Mouse (Mus musculus) thymus, postnatal 4 days (tissue): ENCODE data around the gene Wwp2.

ENCODE experiments used
- DNase-seq: peaks from one replicate; pipeline ENCODE4 v3.0.0; 2021

Gene Wwp2

DNA sequence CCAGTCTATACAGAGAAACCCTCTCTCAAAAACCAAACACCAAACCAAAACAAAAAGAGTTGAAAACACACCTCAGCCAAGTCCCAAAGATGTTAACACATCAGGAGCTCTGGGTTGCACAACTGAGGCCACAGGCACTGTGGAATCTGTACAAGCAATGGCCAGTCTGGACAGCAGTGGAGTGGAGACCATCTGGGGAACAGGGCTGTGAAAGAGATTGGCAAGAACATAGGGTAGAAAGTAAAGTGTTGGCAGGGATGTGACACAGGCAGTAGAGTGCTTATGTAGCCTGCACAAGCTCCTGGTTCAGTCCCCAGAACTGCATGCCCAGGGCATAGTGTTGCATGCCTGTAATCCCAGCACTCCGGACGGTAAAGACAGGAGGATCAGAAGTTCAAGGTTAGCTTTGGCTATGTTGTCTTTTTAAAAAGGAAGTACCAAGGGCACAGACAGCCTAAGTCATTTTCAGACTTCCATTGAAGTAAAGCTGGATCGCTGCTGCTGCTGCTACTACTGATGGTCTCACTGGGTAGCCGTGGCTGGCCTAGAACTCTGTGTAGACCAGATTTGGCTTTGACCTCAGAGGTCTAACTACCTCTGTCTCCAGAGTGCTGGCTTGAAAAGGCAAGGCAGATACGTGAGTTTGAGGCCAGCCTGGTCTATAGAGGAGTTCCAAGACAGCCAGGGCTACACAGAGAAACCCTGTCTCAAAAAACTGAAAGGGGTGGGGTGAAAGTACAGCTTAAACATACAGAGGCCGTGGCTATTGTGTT, 79.0 kb downstream of the Wwp2 start:
- DNase-seq: no peak

DNA sequence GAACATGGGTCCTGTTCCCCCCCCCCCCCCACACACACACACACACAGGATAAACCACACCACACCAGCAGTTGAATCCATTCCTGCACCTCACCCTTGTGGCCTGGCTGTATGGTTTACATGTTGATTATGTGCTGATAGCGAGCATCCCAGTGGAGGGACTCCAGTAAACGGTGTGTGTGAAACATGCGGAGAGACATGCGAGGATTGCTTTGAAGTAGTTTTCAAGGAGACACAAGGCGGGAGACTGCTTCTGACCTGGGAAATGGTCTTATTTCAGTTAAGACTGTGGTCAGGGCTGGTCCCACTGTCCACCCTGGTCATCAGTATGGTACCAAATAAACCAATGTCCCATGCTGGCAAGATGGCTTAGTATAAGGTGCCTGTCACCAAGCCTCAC, 82.6 kb downstream of the Wwp2 start:
- no peak for DNase-seq

DNA sequence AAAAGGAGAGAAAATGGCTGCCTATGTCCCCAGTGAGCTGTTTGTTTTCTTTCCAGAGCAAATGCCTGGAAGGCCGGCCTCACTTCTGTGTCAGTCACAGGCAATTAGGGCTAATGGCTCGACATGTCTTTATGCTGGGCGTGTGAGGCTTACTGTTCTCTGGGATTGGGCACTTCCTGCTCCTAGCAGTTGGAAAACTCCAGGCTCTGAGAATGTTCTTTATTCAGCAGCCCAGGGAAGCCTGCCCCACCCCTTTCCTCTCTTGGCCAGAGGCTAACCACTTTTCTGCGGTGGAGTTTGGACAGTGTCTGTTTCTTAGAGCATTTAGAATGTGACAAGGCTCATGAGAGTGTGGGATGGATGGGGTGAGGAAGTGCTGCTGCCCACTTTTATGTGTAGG, 83.7 kb downstream of the Wwp2 start:
- no peak for DNase-seq

DNA sequence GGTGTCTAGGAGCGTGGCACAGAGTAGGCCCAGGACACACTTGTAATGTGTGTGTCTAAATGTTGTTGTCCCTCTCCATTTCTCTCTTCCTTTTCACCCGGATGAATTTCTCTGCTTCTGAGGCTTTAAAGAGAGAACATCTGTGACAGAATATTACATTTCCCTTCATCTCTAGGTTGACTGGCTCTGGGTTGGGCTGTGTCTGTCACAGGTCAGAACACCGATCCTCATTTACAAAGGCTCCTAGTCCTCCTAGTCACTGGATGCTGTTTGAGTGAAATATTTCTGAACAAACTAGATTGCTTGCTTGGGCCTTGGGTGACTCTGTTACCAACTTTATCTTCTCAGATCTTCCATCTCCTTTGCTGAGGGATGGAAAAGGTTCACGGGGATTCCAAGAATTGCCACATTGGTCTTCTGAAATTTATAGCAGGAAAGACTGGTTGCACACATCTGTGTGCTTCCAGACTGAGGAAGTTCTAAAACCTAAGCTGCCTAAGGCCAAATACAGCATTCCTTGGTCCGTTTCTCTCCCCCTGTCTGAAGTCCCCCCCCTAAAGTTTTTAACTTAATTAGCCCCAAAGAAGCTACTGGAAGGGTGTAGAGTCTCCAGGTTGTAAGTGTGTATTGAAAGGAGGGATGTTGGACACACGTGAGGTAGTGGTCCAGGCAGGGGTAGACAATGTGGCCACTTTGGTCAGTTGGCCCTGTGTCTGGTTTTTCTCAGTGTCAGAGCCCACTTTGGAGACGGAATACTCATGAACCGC, 85.8 kb downstream of the Wwp2 start:
- DNase-seq: no peak

DNA sequence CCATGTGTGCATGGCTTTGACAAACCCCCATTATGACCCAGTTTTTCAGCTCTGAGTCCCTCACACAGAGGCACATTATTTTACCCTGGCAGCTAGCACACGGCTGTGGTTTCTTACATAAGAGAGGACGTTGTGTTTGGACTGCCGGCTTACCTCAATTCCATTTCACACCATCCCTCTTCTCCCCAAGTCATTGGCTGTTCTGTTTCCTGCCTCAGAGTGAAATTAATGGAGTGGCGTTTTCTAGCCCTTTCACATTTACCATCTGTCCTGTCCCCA, 86.3 kb downstream of the Wwp2 start:
- DNase-seq: no peak

DNA sequence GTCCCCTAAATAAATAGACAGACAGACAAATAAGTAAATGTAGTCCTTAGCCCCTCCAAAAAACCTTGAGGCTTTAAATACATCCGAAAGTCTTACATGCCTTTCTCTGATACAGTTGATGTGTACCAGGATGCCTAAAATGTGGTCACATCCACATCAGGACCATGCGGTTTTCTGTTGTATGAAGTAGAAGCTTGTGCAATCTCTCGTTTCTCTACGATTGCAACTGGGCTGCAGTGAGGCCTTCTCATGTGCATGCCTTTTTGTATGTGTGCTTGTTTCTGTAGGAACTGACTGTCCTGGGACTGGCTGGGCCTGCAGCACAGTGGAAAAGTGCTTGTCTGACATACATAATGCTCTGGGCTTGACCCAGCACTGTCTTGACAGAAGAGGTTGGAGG, 88.4 kb downstream of the Wwp2 start:
- no peak for DNase-seq

DNA sequence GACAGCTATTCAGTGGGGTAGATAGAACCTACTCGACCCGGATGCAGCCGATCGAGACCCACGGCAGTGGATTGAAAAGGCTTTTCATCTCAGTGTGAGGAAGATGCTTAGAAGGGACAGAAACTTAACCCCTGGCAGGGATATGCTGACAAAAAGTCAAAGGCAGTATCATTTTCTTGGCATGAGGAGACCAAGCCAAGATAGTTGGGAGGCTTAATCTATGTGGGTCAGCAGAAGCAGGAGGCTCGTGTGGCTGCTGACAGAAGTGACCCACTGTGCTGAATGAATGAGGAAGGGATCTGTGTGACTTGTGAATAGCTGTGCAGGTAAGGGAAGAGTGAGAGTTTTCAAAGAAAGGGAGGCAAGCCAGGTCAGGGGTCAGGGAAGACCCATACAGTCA, 92.6 kb downstream of the Wwp2 start:
- no peak for DNase-seq

DNA sequence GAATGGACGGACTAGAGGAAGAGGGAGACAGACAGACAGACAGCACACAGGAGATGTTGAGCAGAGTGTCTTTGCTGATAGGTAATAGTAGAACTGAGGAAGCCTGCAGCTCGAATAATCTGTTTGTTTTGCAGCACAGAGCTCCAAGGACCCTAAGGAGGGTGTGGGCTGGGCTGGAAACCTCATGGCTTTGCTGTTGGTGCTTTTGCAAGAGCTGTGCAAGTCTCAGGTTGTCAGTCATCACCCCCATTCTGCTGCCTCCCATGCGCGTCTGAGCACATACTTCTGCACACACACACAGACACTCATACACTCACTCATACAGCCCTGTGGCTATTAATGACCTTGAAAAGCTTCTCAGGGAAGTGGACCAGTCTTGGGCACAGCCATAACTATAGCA, 101.3 kb downstream of the Wwp2 start:
- no peak for DNase-seq

DNA sequence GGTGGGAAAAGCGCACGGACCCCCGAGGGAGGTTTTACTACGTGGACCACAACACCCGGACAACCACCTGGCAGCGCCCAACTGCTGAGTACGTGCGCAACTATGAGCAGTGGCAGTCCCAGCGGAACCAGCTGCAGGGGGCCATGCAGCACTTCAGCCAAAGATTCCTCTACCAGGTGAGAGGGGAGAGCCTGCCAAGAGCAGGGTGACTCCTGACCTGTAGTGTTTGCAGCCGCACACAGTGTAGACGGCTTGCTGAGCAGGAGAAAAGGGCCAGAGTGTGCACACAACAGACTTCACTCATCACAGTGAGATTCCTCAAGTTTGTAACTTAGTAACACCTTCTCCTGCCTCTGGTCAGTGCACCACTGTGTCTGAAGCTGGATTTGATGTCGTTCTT, 104.5 kb downstream of the Wwp2 start:
- no peak for DNase-seq

DNA sequence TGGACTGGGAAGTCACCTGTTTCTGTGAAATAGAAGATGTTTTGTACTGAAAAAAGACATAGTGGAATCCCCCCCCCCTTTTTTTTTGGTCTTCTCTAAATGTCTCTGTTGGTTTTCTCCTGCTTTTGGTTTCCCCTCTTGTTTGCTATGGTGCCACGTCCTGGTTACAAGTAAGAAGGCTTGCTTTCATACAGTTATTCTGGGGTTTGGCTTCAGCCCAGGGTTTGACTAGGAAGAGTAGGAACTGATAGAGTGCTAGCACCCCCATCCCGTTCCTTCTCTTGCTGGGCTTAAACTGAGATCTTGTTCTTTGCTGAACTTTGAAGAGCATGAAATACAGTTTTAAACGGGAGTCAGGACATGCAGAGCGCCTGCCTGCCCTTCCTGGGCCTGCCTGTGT, 105.2 kb downstream of the Wwp2 start:
- DNase-seq: no peak

DNA sequence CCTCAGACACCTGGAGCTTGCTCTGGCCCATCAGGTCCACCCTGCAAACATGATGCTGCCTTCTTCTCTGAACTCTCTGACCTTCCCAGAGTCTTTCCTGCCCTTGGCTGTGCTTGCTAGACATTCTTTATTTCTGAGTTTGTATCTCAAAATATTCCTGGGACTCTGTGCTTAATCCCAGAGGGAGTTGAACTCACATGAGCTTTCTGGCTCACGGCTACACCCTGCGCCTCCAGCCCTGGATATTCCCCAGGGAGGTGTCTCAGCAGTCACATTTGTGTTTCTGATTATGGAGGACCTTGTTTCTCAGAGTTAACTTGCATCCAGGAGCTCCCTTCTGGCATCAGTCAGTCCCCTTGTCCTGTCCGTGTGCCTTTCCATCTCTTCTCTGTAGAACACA, 106.0 kb downstream of the Wwp2 start:
- DNase-seq: no peak

DNA sequence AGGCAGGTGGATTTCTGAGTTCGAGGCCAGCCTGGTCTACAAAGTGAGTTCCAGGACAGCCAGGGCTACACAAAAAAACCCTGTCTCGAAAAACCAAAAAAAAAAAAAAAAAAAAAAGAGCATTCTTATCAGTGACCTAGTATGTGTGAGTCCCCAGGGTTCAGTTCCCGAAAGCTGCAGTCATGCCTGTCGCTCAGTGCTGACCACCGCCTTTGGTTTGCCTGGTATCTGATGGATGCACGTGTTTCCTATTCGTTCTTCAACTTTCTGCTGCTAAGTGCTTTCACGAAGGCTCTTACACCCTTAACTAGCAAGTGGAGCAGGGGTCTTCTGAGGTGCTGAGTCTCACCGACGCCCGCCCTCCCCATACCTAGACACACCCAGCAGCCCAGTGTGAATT, 107.5 kb downstream of the Wwp2 start:
- DNase-seq: no peak

DNA sequence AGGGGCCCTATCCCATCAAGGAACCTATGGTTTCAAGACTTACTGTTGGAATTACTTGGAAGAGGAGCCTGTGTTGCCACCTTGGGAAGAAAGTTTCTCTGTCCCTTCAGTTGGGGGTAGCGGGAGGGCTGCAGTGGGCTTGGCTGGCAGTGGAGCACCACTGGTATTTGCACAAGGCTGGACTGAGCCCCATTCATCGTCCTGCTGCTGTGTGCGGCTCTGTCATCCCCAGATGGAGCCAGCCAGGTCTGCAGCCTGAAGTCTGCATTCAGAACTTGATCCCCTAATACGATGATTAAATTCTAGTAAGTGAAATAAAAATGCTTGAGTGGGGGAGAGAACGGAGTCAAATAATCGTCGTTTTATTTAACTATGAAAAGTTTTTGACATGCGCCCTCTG, 108.0 kb downstream of the Wwp2 start:
- DNase-seq: no peak

DNA sequence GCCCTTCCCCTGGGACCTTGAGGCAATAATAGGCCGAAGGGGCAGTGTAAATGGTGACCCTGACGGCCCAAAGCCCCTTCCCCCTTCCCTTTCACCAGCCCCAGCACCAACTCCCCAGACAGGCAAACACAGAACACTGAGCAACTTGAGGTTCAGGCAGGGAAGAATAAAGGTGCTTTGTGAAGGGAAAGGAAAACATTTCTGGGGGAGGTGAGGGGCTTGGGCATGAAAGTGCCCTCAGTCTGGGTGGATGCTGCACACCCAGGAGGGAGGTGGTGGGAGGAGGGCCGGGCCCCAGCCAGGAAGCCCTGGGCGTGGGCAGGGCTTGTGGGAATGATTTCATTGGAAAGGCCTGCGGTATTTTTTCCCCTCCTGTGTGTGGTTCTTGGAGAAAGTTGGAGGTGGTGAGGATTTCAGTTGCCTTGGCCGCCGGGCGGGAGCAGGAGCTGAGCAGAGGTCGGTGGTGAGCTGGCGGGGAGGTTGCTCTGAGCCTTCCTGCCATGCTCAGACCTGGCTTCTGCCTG, 108.5 kb downstream of the Wwp2 start:
- DNase-seq: no peak

DNA sequence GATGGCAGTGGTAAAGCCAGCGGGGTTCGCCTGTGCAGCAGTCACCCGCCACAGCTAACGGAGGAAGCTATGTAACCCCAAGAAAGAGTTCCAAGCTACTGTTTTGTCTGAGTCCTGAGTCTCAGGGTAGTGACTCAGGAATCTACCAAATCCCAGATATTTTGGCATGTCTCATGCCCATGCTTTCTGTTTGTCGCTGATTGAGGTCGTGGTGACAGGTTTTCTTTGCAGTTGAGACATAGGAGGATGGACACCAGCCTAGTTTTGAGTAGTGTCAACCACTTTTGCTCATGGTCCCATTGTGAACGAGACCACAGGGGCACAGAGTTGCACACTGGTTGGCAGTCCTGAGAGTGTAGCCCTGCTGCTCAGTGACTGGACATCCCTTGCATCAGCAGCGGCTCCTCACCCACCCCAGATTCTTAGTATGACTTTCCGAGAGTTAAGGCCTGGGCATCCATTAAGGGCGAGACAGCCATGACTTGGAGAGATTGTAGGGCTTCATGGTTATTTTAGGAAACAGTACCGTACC, 109.5 kb downstream of the Wwp2 start:
- no peak for DNase-seq

DNA sequence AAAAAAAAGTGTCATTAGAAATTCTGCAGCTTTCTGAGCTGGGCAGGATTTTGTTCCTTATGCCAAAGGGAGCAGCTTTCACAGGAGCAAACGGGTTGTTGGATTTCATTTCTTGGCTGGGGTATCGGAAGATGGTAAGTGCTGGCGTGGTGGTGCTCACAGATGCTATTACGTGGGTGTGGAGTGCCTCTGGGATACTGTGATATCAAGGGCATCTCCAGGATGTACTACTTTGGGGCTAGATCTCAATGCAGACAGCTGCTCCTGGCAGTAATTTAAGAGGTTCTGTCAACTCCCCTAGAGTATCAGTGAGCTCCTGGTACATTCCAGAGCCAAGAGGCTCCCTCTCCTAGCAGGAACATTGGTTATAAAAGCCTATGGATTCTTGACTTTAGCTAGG, 110.0 kb downstream of the Wwp2 start:
- no peak for DNase-seq

DNA sequence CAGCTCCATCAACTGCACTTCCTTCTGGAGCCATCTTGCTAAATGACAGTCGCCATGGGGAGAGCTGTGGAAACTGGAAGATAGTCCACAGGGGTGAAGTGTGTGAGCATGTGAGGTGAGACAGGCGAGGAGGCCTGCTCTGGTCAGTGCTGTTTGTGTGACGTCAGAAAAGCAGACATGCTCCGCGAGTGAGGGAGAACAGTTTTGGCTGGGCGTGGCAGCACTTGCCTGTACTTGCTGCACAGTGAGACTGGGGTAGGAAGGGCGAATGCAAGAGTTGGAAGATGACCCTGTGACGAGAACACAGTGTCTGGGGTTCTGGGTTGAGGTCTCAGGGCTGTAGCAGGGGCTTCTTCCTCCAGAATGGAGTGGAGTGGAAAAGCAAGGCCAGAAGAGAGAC, 110.7 kb downstream of the Wwp2 start:
- DNase-seq: no peak

DNA sequence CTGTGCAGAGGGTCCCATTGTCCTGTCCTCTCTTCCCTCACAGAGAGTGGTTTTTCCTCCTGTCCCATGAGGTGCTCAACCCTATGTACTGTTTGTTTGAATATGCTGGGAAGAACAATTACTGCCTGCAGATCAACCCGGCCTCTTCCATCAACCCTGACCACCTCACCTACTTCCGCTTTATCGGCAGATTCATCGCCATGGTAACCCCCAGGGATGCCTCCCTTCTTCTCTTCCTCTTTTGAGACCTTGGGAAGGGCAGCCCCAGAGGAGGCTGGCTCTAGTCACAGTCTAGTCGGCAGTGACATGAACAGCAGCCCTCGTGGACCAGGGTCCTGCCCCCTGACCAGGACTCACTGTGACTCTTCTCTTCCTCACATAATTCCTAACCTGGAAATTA, 116.1 kb downstream of the Wwp2 start:
- no peak for DNase-seq

DNA sequence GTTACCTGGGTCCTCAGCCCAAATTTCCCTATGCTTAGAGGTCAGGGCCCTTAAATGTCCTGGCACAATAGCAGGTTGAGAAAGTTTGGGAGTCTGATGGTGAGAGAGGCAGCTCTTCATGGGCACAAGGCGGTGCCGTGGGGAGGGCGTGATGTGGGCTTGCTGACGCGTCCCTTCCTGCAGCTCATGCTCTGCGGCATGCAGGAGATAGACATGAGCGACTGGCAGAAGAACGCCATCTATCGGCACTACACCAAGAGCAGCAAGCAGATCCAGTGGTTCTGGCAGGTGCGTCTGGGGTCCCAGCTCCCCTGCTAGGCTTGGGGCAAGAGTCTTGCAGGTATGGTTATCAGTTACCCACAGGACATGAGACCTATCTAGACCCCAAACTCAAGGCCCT, 119.1 kb downstream of the Wwp2 start:
- DNase-seq: no peak

DNA sequence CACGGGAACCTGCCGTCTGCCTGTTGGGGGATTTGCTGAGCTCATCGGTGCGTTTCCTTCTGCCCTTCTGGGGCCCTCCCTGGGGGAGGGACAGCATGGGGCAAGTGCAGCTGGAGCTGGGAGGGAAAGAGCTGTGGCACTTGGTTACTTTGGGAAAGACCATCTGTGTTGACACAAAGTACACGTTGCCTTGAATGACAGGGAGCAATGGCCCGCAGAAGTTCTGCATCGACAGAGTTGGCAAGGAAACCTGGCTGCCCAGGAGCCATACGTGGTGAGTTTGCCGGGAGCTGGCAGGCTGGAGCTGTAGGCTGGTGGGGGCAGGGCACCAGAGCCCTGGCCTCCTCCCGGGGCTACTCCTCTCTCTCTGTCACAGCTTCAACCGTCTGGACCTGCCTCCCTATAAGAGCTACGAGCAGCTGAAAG, 120.4 kb downstream of the Wwp2 start:
- DNase-seq: no peak

DNA sequence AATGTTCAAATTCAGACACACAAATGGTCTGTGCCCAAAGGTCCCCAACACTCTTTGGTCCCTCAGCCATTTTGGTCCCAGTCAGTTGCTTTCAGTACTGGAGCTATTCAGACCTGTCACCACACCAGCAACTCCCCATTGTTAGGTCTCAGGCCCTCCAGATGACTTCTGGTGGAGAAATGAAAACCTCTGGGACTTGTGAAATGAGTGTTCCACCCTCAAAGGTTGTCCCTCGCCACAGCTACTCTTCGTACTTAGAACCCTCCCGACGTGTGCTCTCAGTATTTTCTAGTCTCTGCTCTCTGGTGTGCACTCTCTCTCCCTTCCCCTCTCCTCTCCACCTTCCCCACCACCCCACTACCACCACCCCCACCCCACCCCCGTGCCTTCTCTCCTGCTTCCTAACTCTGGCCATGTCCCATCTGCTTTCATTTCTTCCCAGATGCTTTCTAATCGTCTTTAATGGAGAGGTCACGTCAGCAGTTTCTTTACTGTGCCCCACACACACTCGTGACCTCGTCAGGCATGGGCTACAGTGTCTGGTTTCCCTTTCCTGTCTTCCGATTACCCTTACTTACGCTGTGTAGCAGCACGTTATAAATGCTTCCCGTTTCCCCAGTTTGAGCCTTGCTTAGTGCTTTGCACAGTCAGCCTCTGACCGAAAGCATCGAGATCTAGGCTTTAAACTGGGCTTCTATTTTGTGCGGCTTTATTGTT, 124.8 kb downstream of the Wwp2 start:
- peak; percentile 37 for DNase-seq

DNA sequence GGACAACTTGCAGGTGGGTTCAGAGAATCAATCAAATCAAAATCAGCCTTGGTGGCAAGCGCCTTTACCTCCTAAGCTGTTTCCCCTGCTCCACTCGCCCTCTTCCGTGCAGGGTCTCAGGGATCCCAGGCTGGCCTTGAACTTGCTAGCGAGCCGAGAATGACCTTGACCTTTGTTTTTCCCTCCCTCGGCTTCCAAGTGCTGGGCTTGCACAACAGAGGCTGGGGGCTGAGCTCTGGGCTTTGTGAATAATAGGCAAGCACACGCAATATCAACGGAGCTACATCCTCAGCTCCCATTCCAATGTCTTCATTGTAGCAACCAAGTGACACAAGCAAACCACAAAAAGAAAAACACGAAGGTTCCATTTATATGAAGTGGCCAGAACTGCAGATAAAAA, 126.0 kb downstream of the Wwp2 start:
- no peak for DNase-seq

DNA sequence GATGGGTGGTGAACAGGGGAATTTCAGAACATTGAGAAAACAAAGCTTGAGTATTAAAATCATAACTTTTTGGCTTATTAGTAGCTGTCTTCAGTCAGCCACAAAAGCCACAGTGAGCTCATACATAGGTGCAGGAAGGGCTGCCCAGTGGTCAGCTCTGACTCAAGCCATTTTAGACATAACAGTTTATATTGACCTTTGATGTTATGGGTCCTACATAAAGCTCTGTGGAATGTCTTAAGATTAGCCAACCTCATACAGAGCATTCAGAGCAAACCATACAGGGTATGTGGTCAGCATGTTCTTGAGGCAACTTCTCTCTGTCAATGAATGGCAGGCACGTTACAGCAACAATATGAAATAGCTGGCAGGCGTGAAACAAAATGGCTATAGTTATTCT, 134.9 kb downstream of the Wwp2 start:
- DNase-seq: no peak
